Mouse (Mus musculus) spleen, adult 12 weeks (tissue): ENCODE data around the gene Slc16a14.

ENCODE experiments used
- DNase-seq: peaks from one replicate; pipeline ENCODE4 v3.0.0; 2022; ENCODE audit warnings: low spot score

Gene Slc16a14

DNA sequence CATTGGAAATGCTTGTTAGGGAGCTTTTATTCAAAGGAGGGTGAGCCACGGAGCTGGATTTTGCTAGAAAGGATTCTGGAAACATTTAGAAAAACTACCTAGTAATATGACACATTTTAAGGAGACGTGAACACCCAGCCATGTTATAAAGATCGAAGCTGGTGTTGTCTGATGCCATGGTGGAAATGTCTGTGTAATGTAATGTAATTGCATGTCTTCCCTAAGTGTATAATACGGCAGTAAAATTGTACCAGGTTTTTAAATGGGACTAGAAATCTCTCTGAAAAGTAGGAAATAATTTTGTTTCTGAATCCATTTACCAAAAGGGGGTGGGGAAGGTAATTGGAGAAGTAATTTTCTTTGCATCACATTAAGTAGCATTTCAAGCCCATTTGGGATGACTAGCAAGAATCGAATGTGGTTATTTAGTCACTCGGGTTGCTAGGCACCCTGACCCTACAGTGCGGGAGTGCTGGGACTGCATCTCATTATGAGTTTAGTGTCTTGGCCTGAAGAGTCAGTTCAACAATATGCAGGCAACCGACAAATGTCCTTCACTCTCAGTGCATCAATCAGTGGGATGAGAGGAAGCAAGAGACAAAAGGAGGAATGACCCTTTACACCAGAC, 24.6 kb downstream of the Slc16a14 start:
- DNase-seq = no peak

DNA sequence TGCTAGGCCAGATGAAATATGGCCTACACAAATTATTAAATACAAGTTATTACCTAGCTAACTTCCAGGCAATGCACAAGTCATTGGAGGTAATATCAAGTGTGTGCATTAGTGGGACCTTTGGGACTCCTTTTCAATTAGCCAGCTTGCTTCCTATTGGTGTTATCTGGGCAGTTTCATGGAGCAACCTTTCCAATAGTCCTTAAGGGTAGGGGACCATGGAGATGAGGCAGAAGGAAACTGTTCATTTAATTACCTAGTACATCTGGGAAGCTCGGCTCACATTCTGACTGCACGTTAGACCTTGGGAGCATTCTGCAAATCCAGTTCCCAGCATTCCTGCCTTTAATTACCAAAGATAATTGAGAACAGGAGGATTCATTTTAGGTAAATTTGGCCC, 30.5 kb downstream of the Slc16a14 start:
- no peak for DNase-seq

DNA sequence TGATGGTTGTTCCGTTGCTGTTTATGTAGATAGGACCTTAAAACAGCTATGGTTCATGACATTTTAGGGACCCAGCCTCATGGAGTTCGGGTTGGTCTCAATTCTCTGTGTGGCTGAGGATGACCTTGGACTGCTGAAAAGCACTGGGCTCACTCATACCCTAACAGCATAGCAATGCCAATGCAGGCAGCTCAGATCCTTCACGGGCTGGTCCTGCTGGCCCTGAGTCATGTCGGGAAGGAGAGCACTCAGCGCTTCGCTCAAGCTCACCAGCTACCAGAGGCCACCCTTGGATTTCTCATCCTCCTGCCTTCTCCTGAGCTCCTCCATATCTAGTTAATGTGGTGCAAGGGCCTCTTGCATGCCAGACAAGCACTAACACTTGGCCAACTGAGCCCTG, 35.8 kb downstream of the Slc16a14 start:
- no peak for DNase-seq

DNA sequence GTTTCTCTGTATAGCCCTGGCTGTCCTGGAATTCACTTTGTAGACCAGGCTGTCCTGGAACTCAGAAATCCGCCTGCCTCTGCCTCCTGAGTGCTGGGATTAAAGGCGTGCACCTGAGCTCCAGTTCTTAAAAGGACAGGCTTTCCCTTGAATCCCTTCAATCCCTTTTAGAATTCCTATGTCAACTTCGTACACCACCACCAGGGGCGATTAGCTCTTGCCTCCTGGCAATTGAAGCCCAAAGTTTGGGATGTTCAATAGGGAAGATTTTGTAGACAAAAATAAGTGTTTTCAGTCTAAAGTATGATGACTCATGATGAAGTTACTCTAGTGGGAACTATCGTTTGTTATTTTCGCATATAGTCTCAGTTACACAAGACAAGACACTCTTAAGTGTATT, 37.6 kb downstream of the Slc16a14 start:
- DNase-seq = no peak

DNA sequence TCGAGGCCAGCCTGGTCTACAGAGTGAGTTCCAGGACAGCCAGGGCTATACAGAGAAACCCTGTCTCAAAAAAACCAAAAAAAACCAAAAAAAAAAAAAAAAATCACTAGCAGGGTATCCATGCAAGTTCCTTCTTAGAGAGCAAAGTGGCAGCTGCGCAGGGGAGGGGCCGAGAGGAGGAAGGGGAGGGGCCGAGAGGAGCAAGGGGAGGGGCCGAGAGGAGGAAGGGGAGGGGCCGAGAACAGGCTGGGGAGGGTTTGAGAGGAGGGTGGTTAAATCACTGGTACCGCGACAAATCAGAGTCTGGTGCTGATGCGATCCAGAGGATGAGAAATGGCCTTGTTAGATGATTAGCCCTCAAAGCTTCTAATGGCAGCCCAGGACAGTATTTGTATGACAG, 43.2 kb downstream of the Slc16a14 start:
- no peak for DNase-seq

DNA sequence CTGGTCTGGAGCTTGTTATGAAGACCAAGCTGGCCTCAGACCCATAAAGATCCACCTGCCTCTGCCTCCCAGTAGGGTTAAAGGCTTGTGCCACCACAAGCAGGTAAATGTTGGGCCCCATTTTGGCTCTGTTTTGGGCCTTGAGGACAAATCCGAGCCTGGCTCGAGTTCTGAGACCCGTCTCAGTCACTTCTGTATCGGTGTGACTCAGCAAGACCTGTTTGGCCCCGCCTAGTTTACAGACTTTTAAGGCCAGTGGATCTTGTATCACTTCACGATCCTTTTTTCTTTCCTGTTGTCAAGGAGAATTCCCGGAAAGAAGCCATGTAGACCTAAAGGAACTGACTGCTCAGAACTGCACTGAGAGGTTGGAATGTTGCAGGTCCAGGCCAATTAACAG, 44.4 kb downstream of the Slc16a14 start:
- no peak for DNase-seq

DNA sequence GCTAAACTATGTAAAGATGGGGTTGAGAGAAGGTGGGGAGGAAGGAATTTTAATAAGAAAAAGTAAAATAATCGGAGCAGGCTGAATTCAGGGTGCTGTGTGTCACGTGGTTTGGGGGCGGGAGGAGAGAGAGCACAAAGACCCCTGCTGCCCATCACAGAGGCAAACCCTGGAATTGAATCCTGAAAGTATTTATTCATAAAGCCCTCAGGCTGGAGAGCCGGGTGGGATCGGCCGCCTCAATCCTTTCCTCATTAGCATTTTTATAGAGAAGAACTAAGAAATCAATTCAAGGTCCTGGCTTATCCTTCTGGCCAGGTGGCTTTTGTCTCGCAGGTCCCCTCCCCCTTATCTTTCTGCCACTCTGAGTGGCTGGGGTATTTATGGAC, 44.9 kb downstream of the Slc16a14 start:
- no peak for DNase-seq

DNA sequence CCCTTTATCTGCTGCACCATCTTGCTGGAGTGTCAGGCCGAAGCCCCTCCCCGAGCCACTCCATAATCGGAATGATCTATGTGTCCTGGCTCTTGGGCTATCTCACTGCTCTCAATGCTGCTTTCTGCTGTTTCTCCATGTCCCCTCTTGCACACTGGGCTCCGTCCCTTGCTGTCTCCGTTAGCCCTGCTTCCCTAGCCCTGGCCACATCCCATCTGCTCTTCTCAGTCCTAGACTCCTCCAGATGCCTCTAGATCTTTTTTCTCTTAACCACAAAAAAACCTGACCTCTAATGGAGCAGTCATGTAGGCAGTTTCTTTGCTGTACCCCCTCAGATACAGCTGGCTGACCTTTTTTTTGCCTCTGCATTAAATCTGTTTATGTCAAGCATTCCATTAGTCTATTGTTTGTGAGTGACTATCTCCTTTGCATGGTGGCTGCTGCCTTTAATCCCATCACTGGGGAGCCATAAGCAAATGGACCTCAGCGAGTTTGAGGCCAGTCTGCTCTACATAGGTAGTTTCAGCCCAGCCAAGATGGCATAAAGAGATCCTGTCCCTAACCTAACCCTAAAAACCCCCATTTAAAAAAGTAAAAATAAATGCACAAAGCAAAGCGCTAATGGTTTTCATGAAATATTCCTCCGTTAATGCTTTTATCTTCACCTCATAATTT, 45.5 kb downstream of the Slc16a14 start:
- DNase-seq = no peak

DNA sequence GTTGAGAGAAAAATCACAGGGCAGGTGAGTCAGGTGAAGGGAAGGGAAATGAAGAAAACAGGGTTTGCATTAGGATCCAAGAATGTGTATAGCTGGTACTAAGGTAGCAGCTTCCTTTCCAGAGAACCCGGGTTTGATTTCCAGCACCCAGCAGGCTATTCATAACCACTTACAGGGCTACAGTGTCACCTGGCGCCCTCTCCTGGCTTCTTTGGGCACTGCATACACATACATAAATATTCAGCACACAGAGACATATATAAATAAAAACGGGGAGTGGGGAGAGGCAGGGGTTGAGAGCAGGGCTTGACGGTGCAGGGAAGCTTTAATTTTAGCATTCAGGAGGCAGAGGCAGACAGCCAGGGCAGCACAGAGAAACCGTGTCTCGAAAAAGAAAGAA, 49.0 kb downstream of the Slc16a14 start:
- DNase-seq = no peak

DNA sequence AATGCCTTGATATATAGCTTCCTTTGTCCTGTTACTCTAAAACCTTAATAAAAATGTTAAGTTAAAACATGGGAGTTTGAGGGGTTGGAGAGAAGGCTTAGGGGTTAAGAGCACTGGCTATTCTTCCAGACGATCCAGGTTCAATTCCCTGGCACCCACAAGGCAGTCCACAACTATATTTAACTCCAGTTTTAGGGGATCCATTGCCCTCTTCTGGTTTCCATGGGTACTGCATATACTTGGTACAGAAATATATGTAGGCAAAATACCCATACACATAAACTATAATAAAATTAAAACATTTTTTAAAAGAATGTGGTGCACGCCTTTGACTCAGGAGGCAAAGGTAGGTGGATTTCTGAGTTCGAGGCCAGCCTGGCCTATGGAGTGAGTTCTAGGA, 49.8 kb downstream of the Slc16a14 start:
- DNase-seq = no peak

DNA sequence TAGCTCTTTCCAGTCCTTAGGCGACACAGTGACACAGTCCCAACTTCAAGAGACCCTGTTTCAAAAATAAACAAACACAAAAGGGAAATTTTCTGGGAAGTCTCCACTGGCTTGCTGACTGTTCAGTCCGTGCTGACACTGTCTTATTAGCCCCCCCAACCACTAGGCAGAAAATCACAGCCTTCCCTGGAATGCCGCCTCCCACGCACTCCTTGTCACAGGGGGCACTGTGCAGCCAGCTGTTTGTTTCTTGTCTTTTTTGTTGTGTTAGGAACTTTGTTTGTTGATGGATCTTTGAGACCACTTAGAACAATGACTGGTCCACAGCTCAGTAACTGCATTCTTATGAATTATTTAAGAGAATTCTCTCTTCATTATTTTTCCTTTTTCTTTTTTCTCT, 51.0 kb downstream of the Slc16a14 start:
- no peak for DNase-seq

DNA sequence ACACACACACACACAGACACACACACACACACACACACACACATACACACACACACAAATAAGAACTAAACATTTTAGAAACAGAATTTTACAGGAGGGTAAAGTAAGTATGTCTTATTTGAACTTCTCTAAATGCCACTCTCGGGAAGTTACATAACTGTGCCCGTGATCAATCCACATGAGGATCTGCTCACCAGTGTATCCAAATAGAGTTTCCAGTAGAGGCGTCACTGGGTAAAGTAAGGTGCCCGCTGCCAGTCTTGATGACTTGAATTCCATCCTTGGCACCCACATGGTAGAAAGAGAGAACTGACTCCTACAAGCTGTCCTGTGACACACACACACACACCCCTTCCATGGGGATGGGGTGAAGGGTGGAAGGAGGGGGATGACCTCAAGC, 52.0 kb downstream of the Slc16a14 start:
- no peak for DNase-seq

DNA sequence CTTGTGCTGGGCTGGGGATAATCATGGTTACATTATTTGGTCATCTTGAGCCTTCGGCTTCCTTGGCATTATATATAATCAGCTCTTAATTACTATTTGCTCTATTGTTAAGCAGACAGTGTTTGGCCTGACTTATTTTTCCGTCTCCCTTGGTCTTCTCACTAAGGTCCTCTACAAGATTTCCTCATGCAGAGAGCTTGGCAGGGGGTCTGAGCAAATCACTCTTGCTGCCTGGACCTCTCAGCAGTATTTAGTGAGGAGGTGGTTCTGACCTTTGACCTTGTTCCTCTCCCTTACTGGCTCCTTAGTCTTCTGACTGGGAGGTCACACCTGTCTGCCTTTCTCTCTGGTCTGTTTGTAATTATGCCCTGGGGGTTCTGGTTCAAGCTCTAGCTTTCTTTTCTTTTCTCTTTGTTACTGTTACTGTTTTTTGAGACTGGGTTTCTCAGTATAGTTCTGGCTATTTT, 52.8 kb downstream of the Slc16a14 start:
- no peak for DNase-seq

DNA sequence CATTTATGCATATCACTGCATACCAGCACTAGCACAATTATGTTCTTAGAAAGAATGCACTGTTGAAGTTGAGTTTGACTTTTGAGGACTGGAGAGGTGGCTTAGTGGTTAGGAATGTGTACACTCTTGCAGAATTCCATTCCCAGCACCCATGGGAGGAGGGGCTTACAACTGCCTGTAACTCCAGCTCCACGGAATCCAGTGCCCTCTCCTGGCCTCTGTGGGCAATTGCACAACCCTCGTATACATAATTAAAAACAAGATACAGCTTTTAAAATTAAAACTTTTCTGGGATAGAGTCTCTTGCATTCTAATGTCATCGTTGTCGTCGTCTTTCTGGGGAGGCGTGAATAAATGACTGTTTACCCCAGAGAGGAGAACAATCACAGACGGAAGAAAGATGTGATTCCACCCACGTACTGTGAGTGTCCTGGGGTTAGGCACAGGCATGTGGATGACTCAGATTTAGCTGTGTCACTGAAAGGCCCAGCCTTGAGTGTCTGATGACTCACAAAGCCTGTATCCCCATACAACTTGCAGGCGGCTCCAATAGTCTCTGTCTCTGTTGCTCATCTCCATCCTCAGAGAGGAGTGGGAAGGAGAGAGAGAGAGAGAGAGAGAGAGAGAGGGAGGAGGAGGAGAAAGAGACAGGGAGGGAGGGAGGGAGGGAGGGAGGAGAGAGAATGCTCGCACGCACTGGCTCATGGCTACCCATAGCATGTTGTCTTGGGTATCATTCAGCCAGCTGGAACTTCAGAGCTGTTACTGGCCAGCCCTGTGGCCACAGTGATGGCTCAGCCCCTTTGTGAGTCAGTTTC, 53.5 kb downstream of the Slc16a14 start:
- no peak for DNase-seq

DNA sequence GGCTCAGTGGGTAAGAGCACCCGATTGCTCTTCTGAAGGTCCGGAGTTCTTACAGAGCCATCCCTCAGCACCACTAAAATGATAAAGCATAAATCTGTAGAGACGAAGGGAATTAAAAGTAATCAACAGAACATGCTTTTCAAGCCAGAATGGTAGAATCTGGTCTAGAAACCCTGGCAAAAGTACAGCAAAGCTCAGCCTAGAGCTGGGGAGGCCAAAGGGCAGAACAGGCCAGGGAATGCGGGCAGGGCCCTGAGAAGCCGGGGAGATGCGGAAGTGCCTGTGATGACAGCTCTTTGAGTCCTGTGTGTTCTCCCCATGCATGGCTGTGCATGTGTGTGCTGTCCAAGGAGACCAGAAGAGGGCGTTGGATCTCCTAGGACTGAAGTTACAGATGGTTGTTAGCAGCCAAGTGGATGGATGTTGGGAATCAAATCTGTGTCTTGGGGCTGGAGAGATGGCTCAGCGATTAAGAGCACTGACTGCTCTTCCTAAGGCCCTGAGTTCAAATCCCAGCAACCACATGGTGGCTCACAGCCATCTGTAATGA, 55.3 kb downstream of the Slc16a14 start:
- no peak for DNase-seq

DNA sequence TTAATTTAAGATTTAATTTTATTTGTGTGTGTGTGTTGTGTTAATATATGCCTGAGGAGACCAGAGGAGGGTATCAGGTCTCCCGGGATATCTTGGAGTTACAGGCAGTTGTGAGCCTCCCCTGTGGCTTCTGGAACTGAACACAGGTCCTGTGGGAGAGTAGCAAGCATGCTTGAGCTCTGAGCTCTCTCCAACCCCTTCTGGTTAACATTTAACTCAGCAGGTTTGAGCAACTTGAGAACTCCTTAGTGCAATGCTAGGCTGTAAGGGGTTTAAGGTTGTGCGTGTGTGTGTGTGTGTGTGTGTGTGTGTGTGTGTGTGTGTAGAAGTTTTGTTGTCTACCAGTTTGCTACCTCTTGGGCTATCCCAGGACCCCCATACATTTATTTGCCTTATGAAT, 57.3 kb downstream of the Slc16a14 start:
- no peak for DNase-seq

DNA sequence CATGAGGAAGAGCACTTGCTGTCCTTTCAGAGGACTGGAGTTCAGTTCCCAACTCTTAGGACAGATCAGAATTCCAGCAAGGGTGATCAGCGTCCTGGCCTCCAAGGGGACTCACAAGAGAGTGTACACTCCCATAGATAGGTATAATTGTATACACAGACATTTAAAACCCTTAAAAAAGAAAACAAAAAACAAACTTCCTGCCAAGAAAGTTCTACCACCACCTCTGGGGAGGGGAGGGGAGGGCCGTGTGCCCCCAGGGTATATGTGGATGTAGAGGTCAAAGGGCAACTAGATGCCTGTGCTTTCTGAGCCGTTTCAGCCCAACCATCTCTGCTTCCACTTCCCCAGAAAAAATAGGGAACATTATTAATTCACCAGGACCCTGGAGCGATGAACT, 62.0 kb downstream of the Slc16a14 start:
- DNase-seq = no peak

DNA sequence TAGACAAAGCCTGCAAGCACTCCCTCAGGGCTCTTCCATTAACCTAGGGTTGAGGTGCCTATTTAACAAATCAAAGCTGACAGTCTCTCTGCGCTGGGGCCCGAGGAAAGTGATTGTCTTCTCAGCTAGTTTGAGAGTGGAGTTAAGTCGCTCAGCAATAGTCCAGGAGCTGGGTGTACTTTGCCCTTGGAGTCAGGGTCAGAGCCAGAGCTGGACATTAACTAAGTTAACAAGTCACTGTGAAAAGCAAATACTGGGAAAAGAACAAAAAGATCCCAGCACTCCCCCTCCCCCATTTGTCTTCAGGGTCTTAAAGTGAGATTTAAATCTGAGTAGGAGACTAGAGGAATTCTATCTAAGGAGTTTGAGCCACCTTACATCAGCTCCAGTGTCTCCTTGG, 62.8 kb downstream of the Slc16a14 start:
- no peak for DNase-seq

DNA sequence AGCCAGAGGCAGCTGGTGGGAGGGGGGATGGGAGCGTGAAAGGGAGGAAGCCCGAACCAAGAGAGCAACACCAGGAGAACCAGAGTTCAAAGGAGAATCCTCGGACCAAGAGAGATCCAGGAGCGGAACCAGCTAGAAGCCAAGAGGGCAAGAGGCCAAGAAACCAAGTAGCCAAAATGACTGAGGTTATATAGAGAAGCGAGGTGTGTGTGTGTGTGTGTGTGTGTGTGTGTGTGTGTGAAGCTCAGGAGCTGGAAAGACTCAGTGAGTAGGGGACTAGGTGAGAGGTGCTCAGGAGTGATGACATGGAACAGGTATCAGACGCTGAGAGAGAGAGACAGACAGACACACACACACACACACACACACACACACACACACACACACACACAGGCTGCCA, 63.8 kb downstream of the Slc16a14 start:
- DNase-seq = no peak

DNA sequence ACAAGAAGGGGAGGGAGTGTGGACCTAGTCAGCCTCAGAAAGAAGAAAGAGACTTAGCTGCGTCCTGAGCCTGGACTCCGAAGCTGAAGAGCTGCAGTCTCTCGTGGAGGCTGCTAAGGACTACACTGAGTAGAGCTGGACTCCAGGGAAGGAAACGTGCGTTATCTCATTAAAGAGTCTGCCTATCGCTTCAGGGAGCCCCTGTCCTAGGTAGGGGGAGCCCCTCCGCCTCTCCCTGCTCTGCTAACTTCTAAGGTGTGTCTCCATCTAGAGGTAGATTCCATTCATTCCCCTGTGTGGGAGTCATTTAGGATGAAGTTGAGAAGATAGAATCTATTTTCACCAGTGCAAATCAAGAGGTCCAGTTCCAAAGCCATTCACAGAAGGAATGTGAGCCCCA, 65.4 kb downstream of the Slc16a14 start:
- DNase-seq = no peak

DNA sequence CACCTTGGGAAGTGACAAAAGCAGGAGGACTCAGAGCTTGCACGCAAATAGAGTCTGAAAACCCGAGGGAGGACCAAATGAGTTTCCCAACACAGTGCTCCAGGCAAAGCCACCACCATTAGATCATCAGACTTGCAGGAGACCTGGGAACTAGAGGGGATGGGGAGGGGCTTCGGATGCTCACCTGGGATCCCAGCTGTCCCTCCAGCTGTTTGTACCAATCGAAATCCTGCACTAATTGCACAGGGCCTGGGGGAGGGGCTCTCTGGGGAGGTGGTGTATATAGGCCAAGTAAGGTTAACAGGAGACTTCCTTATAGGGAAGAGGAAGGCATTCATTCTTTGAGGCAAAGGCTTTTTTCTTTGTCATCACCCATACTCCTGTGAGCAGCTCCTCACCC, 66.1 kb downstream of the Slc16a14 start:
- DNase-seq = no peak

DNA sequence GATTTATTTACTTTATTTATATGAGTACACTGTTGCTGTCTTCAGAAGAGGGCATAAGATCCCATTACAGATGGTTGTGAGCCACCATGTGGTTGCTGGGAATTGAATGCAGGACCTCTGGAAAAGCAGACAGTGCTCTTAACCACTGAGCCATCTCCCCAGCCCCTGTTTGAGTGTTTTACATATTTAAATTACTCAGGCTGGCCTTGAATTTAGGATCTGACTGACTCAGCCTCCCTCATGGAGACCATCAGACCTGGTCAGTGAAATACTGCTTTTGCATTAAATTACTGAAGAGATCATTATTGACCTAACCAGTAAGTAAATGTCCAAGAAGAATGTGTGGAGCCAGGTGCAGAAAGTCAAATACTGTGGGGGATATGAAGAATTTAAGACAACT, 66.6 kb downstream of the Slc16a14 start:
- DNase-seq = no peak

DNA sequence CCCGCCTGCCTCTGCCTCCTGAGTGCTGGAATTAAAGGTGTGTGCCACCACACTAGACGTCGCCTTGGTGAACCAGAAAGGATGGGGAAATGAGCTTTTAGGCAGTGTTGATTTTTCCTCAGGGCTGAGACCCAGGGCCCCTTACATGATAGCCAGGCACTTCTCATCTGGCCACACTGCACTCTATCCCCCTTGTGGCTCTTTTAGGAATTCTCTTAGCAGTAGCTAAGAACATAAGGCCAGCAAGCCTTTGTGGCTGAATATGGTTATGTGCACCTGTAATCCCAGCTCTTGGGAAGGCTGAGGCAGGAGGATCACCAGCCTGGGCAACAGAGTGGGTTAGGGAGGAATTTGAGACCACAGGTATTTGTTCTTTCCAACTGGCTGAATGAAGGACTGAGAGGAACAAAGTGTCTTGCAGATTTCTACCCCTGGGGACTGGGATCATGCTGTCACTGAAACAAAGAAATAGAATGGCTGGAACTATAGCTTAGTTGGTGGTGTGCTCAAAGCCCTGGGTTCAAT, 68.2 kb downstream of the Slc16a14 start:
- no peak for DNase-seq
